Mouse (Mus musculus): ENCODE measurements around the gene Smad3. TPM values are rescaled to one million over a fixed set of nuclear protein-coding genes. Genes with fewer than 3 reads are reported as not detected.

The Smad3 gene
- polyA plus RNA-seq, 1 experiment from 2014 or later: 11.9 TPM

- peaks cover 28% of the 10 kb centered on the region for H3K4me1 ChIP-seq (replicated peaks)
- H3K9me3 ChIP-seq: no peaks in the 10 kb centered on the region
- peaks cover 32% of the 10 kb centered on the region for H3K36me3 ChIP-seq
- no peak overlapping the region for H3K9ac ChIP-seq
- WGBS: 81% methylated on average over 9 of the region's 9 CpGs
- H3K4me3 ChIP-seq: no peak overlapping the region
- ATAC-seq (ENCODE audit: low FRiP score): no peak
- no peak overlapping the region for H3K4me2 ChIP-seq
- H3K27ac ChIP-seq: no peak overlapping the region
- no peaks in the 10 kb centered on the region for H3K27me3 ChIP-seq
These were observed 109.9 kb downstream of the Smad3 start for GRCm38 (mm10) chr9:63647581-63648519.

DNA sequence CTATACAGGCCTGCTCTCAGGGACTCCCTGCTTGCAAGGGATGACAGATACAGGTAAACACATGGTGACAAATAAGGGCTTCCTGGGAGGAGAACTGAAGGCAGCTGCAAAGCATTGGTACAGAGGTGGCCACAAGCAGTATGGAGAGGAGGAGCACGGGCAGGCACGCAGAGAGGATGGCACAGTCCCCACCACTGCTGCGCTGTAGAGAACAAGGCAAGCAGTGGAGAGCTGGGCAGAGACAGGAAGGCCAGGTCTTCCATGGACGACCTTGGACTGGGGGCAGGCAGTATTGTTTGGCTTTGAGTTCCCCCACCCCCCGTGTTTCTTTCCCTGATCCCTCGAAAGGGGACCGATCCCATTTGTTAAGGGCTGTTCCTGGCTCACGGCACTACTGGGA lies 112.7 kb downstream of the Smad3 start:
- WGBS: 87% methylated on average over 8 of the region's 8 CpGs

DNA sequence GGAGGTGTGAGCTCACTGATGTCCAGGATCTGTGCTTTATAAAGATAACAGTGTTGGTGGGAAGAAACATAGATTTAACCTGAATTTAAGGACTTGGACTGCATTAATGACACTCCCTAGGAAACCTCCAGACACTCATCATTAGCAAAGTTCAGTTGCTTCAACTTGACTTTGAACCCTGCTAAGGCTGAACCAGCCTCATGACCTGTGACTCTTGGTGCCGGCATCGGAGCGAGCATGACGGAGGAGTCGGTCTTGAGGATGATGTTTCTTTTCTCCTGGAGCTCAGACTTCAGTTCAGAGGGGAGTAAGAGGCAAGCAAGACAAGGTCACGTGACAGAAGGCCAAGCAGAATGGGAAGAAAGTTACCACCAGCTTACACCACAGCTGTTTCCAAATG lies 113.8 kb downstream of the Smad3 start:
- Histone ChIP-seq H3K27ac (no peak overlapping the region), H3K36me3 (peaks cover 56% of the 10 kb centered on the region), H3K4me2 (no peak overlapping the region), H3K4me1 (replicated peaks) (no peaks in the 10 kb centered on the region), H3K9me3 (no peaks in the 10 kb centered on the region), H3K9ac (no peak overlapping the region), H3K27me3 (no peaks in the 10 kb centered on the region), H3K4me3 (no peak overlapping the region)
- no peak for ATAC-seq (ENCODE audit: low FRiP score)
- 94% methylated on average over 6 of the region's 6 CpGs for WGBS

More for the DNA sequence above, 112.7 kb downstream of the Smad3 start:
- Histone ChIP-seq H3K9me3 (no peaks in the 10 kb centered on the region), H3K27ac (no peak overlapping the region), H3K27me3 (no peaks in the 10 kb centered on the region), H3K36me3 (peaks cover 47% of the 10 kb centered on the region), H3K4me1 (replicated peaks) (0 out of 2 replicates have a peak, but pooled peaks cover under 1% of the 10 kb centered on the region), H3K4me3 (no peak overlapping the region), H3K4me2 (no peak overlapping the region), H3K9ac (no peak overlapping the region)
- no peak for ATAC-seq (ENCODE audit: low FRiP score)

DNA sequence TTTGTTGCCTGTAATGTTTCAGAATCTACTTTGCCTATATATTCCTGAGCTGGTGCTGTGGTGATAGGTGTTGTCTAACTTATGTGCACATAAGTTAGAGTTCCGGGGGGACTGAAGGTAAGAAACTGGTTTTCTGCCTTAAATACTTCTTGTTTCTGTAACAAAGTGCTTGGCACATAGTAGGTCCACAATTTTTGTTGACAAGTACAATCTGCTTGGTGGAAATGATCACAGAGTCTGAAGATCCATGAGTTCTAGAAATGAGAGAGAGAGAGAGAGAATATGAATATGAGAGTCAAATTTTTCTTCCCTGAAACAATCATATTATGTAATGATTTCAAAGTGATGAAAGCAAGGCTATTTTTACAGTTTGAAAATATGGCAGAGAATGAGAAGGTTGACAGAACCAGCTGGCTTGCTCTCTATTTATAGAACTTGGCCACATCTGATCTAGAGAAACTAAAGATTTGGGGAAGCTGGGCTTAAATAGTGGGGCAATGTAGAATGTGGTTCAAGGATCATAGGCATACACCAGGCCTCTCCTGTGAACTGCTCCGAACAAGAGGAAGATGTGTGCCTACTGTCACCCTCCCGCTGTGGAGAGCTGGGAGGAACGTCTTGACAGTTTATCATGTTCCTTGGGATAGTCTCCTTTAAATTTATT lies 115.7 kb downstream of the Smad3 start:
- Histone ChIP-seq H3K9me3 (no peaks in the 10 kb centered on the region), H3K36me3 (peaks cover 69% of the 10 kb centered on the region), H3K27me3 (no peaks in the 10 kb centered on the region), H3K9ac (no peak overlapping the region), H3K27ac (no peak overlapping the region), H3K4me1 (replicated peaks) (no peaks in the 10 kb centered on the region), H3K4me3 (no peak overlapping the region), H3K4me2 (no peak overlapping the region)
- ATAC-seq (ENCODE audit: low FRiP score): no peak
- WGBS: 90% methylated on average over 4 of the region's 4 CpGs

DNA sequence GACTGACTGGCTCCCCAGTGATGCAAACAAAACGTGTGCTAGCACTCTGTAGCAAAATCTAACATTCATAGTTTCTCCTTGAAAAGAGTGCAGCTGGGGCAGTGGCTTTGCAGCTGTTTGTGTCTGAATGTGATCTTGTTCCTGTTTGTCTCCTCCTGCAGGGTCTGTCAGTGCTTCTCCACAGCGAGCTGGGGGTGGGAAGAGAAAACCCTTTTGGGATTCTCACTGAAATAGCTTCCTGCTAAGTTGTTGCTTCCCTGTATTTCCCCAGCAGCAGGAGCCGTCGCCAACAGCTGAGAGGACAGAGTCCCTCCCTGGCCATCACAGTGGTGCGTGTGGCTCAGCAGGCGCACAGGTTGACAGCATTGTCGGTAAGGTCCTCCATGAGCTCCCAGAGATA lies 121.7 kb downstream of the Smad3 start:
- Histone ChIP-seq H3K4me2 (no peak overlapping the region), H3K36me3 (peaks cover 54% of the 10 kb centered on the region), H3K9me3 (no peaks in the 10 kb centered on the region), H3K4me1 (replicated peaks) (peaks cover 8% of the 10 kb centered on the region; the same call in 1 of the 2 replicates), H3K27me3 (no peaks in the 10 kb centered on the region), H3K27ac (no peak overlapping the region), H3K4me3 (no peak overlapping the region), H3K9ac (no peak overlapping the region)
- 54% methylated on average over 7 of the region's 7 CpGs for WGBS
- no peak for ATAC-seq (ENCODE audit: low FRiP score)

- Histone ChIP-seq H3K36me3 (peaks cover 57% of the 10 kb centered on the region), H3K27me3 (no peaks in the 10 kb centered on the region)
These were observed 124.5 kb downstream of the Smad3 start for GRCm38 (mm10) chr9:63633334-63633733.

GRCm38 (mm10) chr9:63632924-63633323 lies 124.9 kb downstream of the Smad3 start:
- 33% methylated on average over 11 of the region's 11 CpGs for WGBS
- Histone ChIP-seq H3K4me1 (replicated peaks) (peaks cover 8% of the 10 kb centered on the region; the same call in 1 of the 2 replicates), H3K36me3 (peaks cover 56% of the 10 kb centered on the region), H3K9me3 (no peaks in the 10 kb centered on the region), H3K27me3 (no peaks in the 10 kb centered on the region), H3K9ac (no peak overlapping the region), H3K4me3 (no peak overlapping the region), H3K27ac (no peak overlapping the region), H3K4me2 (no peak overlapping the region)
- ATAC-seq (ENCODE audit: low FRiP score): no peak

More at GRCm38 (mm10) chr9:63633334-63633733, 124.5 kb downstream of the Smad3 start:
- Histone ChIP-seq H3K4me3 (no peak overlapping the region), H3K27ac (no peak overlapping the region), H3K9me3 (no peaks in the 10 kb centered on the region), H3K9ac (no peak overlapping the region), H3K4me2 (no peak overlapping the region), H3K4me1 (replicated peaks) (peaks cover 8% of the 10 kb centered on the region; the same call in 1 of the 2 replicates)
- 52% methylated on average over 7 of the region's 7 CpGs for WGBS
- ATAC-seq (ENCODE audit: low FRiP score): no peak

DNA sequence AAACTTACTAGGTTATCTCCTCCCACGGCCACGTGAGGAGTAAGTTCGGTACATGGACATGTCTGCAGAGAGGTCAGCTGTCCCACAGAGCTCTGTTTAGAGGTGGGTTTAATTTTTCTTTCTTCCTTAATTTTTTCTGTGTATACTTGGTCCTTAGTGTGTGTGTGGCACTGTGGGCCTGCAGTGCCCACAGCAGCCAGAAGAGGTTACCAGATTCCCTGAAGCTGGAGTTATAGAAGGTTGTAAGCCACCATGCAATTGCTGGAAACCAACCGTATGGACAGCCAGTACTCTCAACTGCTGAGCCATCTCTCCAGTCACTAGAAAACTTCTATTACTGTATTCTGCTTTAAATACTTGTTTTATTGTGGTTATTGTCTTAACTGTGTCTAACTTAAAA lies 125.7 kb downstream of the Smad3 start:
- peaks cover 56% of the 10 kb centered on the region for H3K36me3 ChIP-seq
- 57% methylated on average over 4 of the region's 4 CpGs for WGBS
- no peak for ATAC-seq (ENCODE audit: low FRiP score)
- peaks cover 8% of the 10 kb centered on the region; the same call in 1 of the 2 replicates for H3K4me1 ChIP-seq (replicated peaks)
- no peaks in the 10 kb centered on the region for H3K9me3 ChIP-seq
- H3K27ac ChIP-seq: no peak overlapping the region
- H3K27me3 ChIP-seq: no peaks in the 10 kb centered on the region
- no peak overlapping the region for H3K4me3 ChIP-seq
- no peak overlapping the region for H3K4me2 ChIP-seq
- H3K9ac ChIP-seq: no peak overlapping the region

DNA sequence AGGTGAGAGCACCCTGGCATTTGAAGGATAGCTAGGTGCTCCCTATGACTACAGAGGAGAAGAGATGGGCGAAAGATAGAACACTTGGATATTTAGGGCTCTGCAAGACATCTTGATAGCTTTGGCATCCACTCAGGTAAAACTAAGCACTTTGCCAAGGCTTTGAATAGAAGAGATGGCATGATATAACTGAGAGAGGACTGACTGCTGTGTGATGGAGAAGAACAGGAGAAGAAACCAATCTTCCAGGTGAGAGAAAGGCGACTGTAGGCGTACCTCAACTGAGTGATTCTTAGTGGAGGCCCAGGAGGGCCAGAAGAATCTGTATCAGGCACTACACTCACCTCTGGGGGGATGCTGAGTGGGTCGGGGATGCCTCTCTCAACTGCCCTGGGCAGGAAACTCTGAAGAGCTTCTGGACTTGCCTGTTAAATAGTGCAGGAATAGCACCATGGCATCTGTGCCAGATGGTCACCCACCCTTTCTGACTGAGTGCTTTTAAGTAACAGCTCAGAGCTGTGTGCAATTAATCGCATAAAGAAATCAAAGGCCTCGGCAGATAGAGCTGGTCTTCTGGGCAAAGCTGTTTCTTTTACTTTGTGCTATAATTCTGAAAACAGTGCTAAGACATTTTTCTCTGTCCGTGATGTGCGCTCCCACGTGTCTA lies 132.6 kb downstream of the Smad3 start:
- H3K36me3 ChIP-seq: peaks cover 62% of the 10 kb centered on the region
- WGBS: 94% methylated on average over 9 of the region's 9 CpGs

GRCm38 (mm10) chr9:63623895-63624569 lies 133.8 kb downstream of the Smad3 start:
- Histone ChIP-seq H3K4me2 (no peak overlapping the region), H3K4me3 (no peak overlapping the region), H3K36me3 (peaks cover 61% of the 10 kb centered on the region), H3K9me3 (no peaks in the 10 kb centered on the region), H3K27ac (no peak overlapping the region), H3K27me3 (no peaks in the 10 kb centered on the region), H3K9ac (no peak overlapping the region), H3K4me1 (replicated peaks) (peaks cover 5% of the 10 kb centered on the region; the same call in 1 of the 2 replicates)
- WGBS: 81% methylated on average over 15 of the region's 15 CpGs
- no peak for ATAC-seq (ENCODE audit: low FRiP score)

More for the DNA sequence above, 132.6 kb downstream of the Smad3 start:
- H3K27ac ChIP-seq: no peak overlapping the region
- H3K9me3 ChIP-seq: no peaks in the 10 kb centered on the region
- H3K9ac ChIP-seq: no peak overlapping the region
- H3K4me1 ChIP-seq (replicated peaks): peaks cover 5% of the 10 kb centered on the region; the same call in 1 of the 2 replicates
- no peak overlapping the region for H3K4me3 ChIP-seq
- no peak overlapping the region for H3K4me2 ChIP-seq
- H3K27me3 ChIP-seq: no peaks in the 10 kb centered on the region
- no peak for ATAC-seq (ENCODE audit: low FRiP score)

- peaks cover 58% of the 10 kb centered on the region for H3K36me3 ChIP-seq
- H3K4me3 ChIP-seq: no peak overlapping the region
- no peak overlapping the region for H3K27ac ChIP-seq
- ATAC-seq (ENCODE audit: low FRiP score): no peak
- H3K4me2 ChIP-seq: no peak overlapping the region
- no peaks in the 10 kb centered on the region for H3K9me3 ChIP-seq
- 94% methylated on average over 2 of the region's 2 CpGs for WGBS
- peaks cover 23% of the 10 kb centered on the region for H3K4me1 ChIP-seq (replicated peaks)
- H3K9ac ChIP-seq: no peak overlapping the region
- no peaks in the 10 kb centered on the region for H3K27me3 ChIP-seq
These were observed 139.8 kb downstream of the Smad3 start for GRCm38 (mm10) chr9:63617967-63618366.

Measured in hindbrain, embryonic 13.5 days (tissue).